Mouse (Mus musculus) lung, embryonic 14.5 days (tissue): ENCODE measurements around the gene Fignl1. TPM values are rescaled to one million over a fixed set of nuclear protein-coding genes. Genes with fewer than 3 reads are reported as not detected.
A peak's percentile ranks its signal among the peaks of the same experiment; 100 is the strongest.

Experiments used
- ATAC-seq: fragments of 200-750 bp; cut with Nextera tagmentation; 2 replicates; pipeline ENCODE4 v1.8.0; 2017; ENCODE audit warnings: mild to moderate bottlenecking, moderate TSS enrichment, moderate library complexity; ENCODE audit not compliant: insufficient read depth
- DNase-seq: peaks from one replicate; pipeline ENCODE4 v3.0.0-alpha.2; 2015
- H3K27ac ChIP-seq: fragments of 300-500 bp; sonication (generic); 2 replicates; pipeline ENCODE4 v1.5.1; 2014; ENCODE audit warnings: low read depth, mild to moderate bottlenecking, moderate library complexity
- H3K27me3 ChIP-seq: fragments of 300-500 bp; sonication (generic); 2 replicates; pipeline ENCODE4 v1.6.1; 2014; ENCODE audit warnings: low read length, control low read depth; ENCODE audit not compliant: insufficient read depth
- H3K36me3 ChIP-seq: fragments of 300-500 bp; sonication (generic); 2 replicates; pipeline ENCODE4 v1.6.1; 2014; ENCODE audit warnings: control low read depth; ENCODE audit not compliant: insufficient read depth
- H3K4me1 ChIP-seq: fragments of 300-500 bp; sonication (generic); 2 replicates; pipeline ENCODE4 v1.6.1; 2014; ENCODE audit warnings: antibody characterized with exemption, control low read depth; ENCODE audit not compliant: insufficient read depth
- H3K4me2 ChIP-seq: fragments of 300-500 bp; sonication (generic); 2 replicates; pipeline ENCODE4 v1.6.1; 2014; ENCODE audit warnings: mild to moderate bottlenecking
- H3K4me3 ChIP-seq: fragments of 300-500 bp; sonication (generic); 2 replicates; pipeline ENCODE4 v1.5.1; 2014; ENCODE audit warnings: low read depth, low read length
- H3K9ac ChIP-seq: fragments of 300-500 bp; sonication (generic); 2 replicates; pipeline ENCODE4 v1.6.1; 2014
- H3K9me3 ChIP-seq: fragments of 300-500 bp; sonication (generic); 2 replicates; pipeline ENCODE4 v1.6.1; 2016; ENCODE audit warnings: low read depth, low read length, control low read depth
- CTCF ChIP-seq: IDR thresholded peaks from 2 replicates; pipeline ENCODE4 v1.5.1; 2016; ENCODE audit warnings: antibody characterized with exemption, low read depth
- WGBS: fragments of 180-500 bp; shearing (Covaris S2); extraction: QIAGEN DNeasy Blood & Tissue Kit; methylation state at CpG from one replicate; pipeline ENCODE4 v1.1.7; 2014; 5-methylcytosine and 5-hydroxymethylcytosine counted together
- polyA plus RNA-seq: library from polyadenylated mRNA; unstranded; fragments of >200 nt; fragmentation: Nextera tagmentation; extraction: Ambion mirVana; gene quantifications from 2 replicates; pipeline ENCODE4 v1.2.1, GENCODE M21; 2014

Fignl1 gene
- polyA plus RNA-seq, 1 experiment from 2014 or later = 97.5 TPM

DNA sequence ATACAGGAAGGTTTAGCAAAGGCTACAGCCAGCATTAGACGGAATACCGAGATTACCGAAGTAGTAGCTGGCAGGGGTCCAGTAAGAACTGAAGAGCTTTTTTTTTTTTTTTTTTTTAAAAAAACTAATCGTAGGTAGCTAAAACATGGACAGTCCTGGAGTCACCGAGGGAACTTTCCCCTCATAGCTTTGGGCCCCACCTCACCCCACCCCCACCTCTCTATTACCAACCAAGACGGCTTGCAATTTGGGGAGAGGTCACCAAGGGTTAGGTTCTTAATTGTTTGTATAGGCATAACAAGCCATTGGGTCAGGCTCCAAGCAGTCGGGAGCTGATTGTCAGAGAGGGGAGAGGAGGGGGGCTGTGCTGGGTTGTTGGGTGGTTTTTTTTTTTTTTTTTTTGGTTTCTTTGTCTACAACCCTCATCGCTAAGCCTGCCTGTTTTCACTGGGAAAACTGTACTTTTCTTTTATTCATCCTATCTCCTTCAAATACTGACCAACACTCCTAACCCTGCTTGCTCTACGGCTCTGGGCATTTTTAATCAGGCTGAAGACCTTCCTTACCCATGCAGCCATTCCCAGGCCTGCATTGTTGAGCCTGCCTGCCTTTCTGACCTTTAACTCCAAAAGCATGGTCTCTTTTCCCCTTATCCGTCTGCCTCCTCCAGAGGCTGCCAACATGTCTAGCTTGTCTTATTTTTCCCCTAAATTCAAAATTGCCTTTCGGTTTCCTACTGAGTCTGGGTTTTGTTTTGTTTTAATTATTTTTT, 828 bp upstream of the Fignl1 start:
- peak overlapping the region; percentile 72 for H3K4me2 ChIP-seq
- peaks cover 19% of the 10 kb centered on the region for H3K36me3 ChIP-seq
- DNase-seq (peak; percentile 65), ATAC-seq (peak; percentile 15)
- peak overlapping the region; percentile 100 for H3K27ac ChIP-seq
- H3K9ac ChIP-seq = peak overlapping the region; percentile 85
- H3K9me3 ChIP-seq = no peaks in the 10 kb centered on the region
- peaks cover 6% of the 10 kb centered on the region; the same call in 1 of the 2 replicates for H3K4me1 ChIP-seq
- no peaks in the 10 kb centered on the region for H3K27me3 ChIP-seq
- 3% methylated on average over 11 of the region's 11 CpGs for WGBS
- peak overlapping the region; percentile 72 for H3K4me3 ChIP-seq
- TF ChIP-seq CTCF = no peak

DNA sequence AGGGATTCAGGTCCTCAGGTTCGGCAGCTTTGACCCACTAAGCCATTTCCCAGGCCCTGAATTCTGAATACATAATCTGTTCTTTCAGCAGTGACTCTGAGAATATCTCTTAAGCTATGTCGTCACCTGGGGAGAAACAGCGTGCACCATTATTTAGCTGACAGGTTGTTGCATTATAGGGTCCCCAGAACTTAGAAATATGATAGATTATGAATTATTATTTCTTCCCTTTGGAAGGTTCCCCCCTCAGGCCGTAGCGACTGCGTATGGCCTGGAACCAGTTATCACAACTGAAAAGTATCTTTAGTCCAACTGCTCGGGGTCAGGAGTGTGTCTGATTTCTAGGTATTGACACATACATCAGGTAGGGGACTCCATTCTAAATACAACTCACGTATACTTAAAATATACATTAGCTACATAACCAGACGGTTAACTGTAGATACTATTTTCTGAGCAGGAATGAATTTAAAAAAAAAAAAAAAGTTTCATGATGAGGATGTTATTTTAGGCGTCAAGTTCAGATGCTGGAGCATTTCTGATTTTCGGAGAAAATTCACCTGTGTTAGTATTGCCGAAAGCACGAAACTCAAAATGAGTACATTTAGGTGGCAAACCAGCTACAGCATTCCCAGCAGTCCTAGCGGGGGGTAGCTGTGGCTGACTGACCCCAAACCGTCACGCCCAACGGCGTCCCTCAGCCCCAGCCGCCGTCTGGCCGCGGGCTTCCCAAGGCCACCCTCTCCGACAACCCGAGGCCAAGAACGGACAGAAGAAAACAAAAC, 535 bp downstream of the Fignl1 start:
- Histone ChIP-seq H3K27ac (peak overlapping the region; percentile 100), H3K27me3 (no peaks in the 10 kb centered on the region), H3K9me3 (no peaks in the 10 kb centered on the region), H3K9ac (peak overlapping the region; percentile 85), H3K4me2 (peak overlapping the region; percentile 72), H3K4me3 (peak overlapping the region; percentile 72), H3K36me3 (peaks cover 32% of the 10 kb centered on the region), H3K4me1 (peaks cover 6% of the 10 kb centered on the region; the same call in 1 of the 2 replicates)
- peak; percentile 83 for ATAC-seq
- DNase-seq = peak; percentile 21
- 6% methylated on average over 25 of the region's 25 CpGs for WGBS
- TF ChIP-seq CTCF = no peak; the same call in 1 of the 2 replicates

DNA sequence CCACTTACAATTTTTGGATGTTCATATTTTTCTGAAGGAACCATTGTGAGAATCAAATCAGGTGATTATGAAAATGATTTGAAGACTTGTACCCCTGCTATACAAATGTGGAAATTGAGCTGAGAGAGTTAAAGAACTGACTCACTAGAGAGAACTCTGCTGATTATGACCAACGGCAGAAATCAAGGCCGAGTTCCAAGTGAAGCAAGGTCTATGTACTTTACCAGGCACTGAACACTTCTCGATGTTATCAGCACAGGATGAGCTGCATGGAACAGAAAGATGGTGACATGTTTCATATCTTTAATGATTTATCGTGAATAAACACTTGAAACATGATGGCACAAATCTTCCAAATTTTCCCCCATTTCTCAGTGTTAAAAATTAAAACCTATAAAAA, 2.8 kb downstream of the Fignl1 start:
- Histone ChIP-seq H3K4me2 (no peak overlapping the region), H3K27me3 (no peaks in the 10 kb centered on the region), H3K36me3 (peaks cover 53% of the 10 kb centered on the region), H3K27ac (no peak overlapping the region), H3K9me3 (no peaks in the 10 kb centered on the region), H3K4me1 (peaks cover 6% of the 10 kb centered on the region; the same call in 1 of the 2 replicates), H3K9ac (no peak overlapping the region), H3K4me3 (no peak overlapping the region)
- no peak for DNase-seq
- no peak for TF ChIP-seq CTCF
- no peak for ATAC-seq
- WGBS = 78% methylated on average over 4 of the region's 4 CpGs

DNA sequence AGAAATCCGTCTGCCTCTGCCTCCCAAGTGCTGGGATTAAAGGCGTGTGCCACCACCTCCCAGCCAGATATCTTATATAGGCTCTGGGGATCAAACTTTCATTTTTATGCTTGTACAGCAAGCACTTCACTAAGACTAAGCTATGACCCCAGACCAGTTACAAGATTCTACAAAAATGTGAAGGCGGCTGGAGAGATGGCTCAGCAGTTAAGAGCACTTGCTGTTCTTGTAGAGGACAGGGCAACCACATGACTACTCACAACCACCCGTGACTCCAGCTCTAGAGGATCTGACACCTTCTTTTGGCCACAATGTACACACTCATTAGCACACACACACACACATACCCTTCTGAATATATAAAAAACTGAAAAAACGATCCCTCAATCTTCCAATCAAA, 4.3 kb downstream of the Fignl1 start:
- Histone ChIP-seq H3K9me3 (no peaks in the 10 kb centered on the region), H3K4me1 (peaks cover under 1% of the 10 kb centered on the region; the same call in 1 of the 2 replicates), H3K27ac (no peak overlapping the region), H3K27me3 (no peaks in the 10 kb centered on the region), H3K9ac (no peak overlapping the region), H3K36me3 (peaks cover 65% of the 10 kb centered on the region), H3K4me3 (no peak overlapping the region), H3K4me2 (no peak overlapping the region)
- DNase-seq (no peak), ATAC-seq (no peak)
- WGBS = 71% methylated on average over 5 of the region's 5 CpGs
- TF ChIP-seq CTCF = no peak

DNA sequence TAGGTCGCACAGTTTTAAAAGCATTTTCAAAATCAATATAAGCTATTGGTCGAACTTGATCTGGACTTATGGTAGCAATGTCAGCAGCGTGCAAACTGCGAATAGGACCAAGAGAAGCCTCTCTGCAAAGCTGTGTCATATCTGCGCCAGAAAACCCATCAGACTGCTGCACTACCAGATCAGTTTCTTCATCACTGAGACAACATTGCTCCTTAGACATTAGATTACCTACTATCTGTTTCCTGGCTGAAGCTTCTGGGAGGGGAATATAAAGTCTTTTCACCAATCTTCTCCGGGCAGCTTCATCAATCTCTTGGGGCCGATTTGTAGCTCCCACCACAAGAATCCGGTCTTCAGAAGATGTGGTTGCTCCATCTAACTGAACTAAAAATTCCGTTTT, 7.7 kb downstream of the Fignl1 start:
- H3K9me3 ChIP-seq = no peaks in the 10 kb centered on the region
- 89% methylated on average over 9 of the region's 9 CpGs for WGBS
- H3K9ac ChIP-seq = no peak overlapping the region
- H3K4me1 ChIP-seq = no peaks in the 10 kb centered on the region
- H3K4me2 ChIP-seq = no peak overlapping the region
- ATAC-seq = no peak
- no peak overlapping the region for H3K27ac ChIP-seq
- no peak for TF ChIP-seq CTCF
- H3K36me3 ChIP-seq = peaks cover 88% of the 10 kb centered on the region
- no peak for DNase-seq
- no peak overlapping the region for H3K4me3 ChIP-seq
- H3K27me3 ChIP-seq = no peaks in the 10 kb centered on the region

DNA sequence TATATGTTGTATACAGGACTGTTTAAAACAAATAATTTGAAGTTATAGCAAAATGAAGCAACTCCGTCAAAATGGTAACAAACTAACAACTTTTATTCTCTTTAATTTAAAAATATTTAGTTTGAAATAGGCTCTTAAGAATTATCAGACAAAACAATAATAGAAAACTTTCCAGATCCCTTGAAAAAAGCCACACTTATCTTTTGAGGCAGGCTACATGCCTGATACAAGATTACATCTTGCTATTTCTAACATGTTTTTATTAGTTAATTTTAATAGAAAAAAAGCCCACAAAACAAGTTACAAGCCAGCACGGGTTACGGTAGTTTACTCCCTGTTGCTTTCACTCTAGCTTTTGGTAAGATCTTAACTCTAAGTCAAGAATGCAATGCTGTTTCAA, 8.5 kb downstream of the Fignl1 start:
- no peak overlapping the region for H3K27ac ChIP-seq
- H3K4me2 ChIP-seq = no peak overlapping the region
- H3K4me3 ChIP-seq = no peak overlapping the region
- H3K36me3 ChIP-seq = peaks cover 80% of the 10 kb centered on the region
- H3K9me3 ChIP-seq = no peaks in the 10 kb centered on the region
- no peaks in the 10 kb centered on the region for H3K4me1 ChIP-seq
- WGBS = 95% methylated on average over 3 of the region's 3 CpGs
- DNase-seq (no peak), ATAC-seq (no peak)
- no peak overlapping the region for H3K9ac ChIP-seq
- no peak for TF ChIP-seq CTCF
- H3K27me3 ChIP-seq = no peaks in the 10 kb centered on the region

DNA sequence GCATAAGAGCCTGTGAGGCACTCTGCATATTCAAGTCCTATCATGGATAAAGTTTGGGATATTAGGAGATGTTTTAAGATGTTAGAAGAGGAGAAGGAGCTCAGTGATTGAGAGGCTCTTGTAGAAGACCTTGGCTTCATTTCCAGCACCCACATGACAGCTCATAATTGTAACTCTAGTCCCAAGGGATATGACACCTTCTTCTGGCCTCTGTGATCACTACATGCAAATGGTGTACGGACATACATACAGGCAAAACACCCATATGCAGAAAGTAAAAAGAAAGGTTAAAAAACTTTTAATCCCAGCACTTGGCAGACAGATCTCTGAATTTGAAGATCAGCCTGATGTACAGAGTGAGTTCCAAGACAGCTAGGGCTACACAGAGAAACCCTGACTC, 10.1 kb downstream of the Fignl1 start:
- H3K27ac ChIP-seq = no peak overlapping the region
- DNase-seq (no peak), ATAC-seq (no peak)
- H3K9me3 ChIP-seq = no peaks in the 10 kb centered on the region
- H3K36me3 ChIP-seq = peaks cover 65% of the 10 kb centered on the region
- WGBS = 96% methylated on average over 1 of the region's 1 CpGs
- TF ChIP-seq CTCF = no peak
- H3K4me1 ChIP-seq = no peaks in the 10 kb centered on the region
- no peak overlapping the region for H3K9ac ChIP-seq
- no peaks in the 10 kb centered on the region for H3K27me3 ChIP-seq
- H3K4me3 ChIP-seq = no peak overlapping the region
- no peak overlapping the region for H3K4me2 ChIP-seq
